Mouse (Mus musculus): ENCODE data around the gene Dock8. TPM values are rescaled to one million over a fixed set of nuclear protein-coding genes. Genes with fewer than 3 reads are reported as not detected.

Gene Dock8
- polyA plus RNA-seq (2012; fragmentation: generic; extraction: Trizol) = 1.4 TPM

- no peaks in the 10 kb centered on the region for H3K36me3 ChIP-seq (ENCODE audit: control insufficient read depth, insufficient read depth)
- TF ChIP-seq E2F4 (IDR thresholded peaks at IDR 0.05; ENCODE audit: insufficient read depth) (no peak), MYOD1 (IDR thresholded peaks at IDR 0.05; ENCODE audit: control insufficient read depth in 1 of 3, insufficient read length in 2 of 3, low read depth in 2 of 3) (peak in 1 of 3 experiments; percentile 38), TCF12 (IDR thresholded peaks at IDR 0.05; ENCODE audit: insufficient read depth, poor library complexity, severe bottlenecking) (no peak), USF1 (IDR thresholded peaks at IDR 0.05; ENCODE audit: low read depth) (no peak), MYOG (IDR thresholded peaks at IDR 0.05; ENCODE audit: control insufficient read depth in 1 of 3, insufficient read depth in 1 of 3, insufficient read length in 2 of 3, low read depth in 2 of 3) (peak in 1 of 3 experiments; percentile 53), CEBPB (IDR thresholded peaks at IDR 0.05; ENCODE audit: insufficient read depth, poor library complexity, severe bottlenecking) (no peak), POLR2AphosphoS2 (IDR thresholded peaks at IDR 0.05; ENCODE audit: insufficient read length, low read depth) (no peak), TCF3 (IDR thresholded peaks at IDR 0.05; ENCODE audit: insufficient read length, low read depth) (no peak), MAX (IDR thresholded peaks at IDR 0.05; ENCODE audit: low read depth) (no peak)
- H3K4me2 ChIP-seq (ENCODE audit: low read depth) = peak within 1 kb of the TSS; percentile 81
- peak within 1 kb of the TSS; percentile 28 for H3K4me3 ChIP-seq
- H3K79me2 ChIP-seq (ENCODE audit: control insufficient read depth, insufficient read depth) = no peaks in the 10 kb centered on the region
- H3ac ChIP-seq (ENCODE audit: control insufficient read depth, insufficient read length) = peak within 1 kb of the TSS; percentile 36
- no peaks in the 10 kb centered on the region for H3K27me3 ChIP-seq (ENCODE audit: control insufficient read depth, insufficient read depth, insufficient read length)
These were observed at the start of gene Dock8 for GRCm38 (mm10) chr19:24999201-24999886. Dock8 (plus strand) TSS chr19:24999534.

GRCm38 (mm10) chr19:24958531-24958930 is 40.8 kb upstream of the Dock8 start:
- Histone ChIP-seq H3ac (ENCODE audit: control insufficient read depth, insufficient read length) (no peak overlapping the region), H3K27me3 (ENCODE audit: control insufficient read depth, insufficient read depth, insufficient read length) (no peaks in the 10 kb centered on the region), H3K4me2 (ENCODE audit: low read depth) (no peak overlapping the region), H3K79me2 (ENCODE audit: control insufficient read depth, insufficient read depth) (no peaks in the 10 kb centered on the region), H3K4me3 (no peak overlapping the region), H3K36me3 (ENCODE audit: control insufficient read depth, insufficient read depth) (peaks cover 5% of the 10 kb centered on the region)
- TF ChIP-seq TCF12 (IDR thresholded peaks at IDR 0.05; ENCODE audit: insufficient read depth, poor library complexity, severe bottlenecking) (no peak), MYOD1 (IDR thresholded peaks at IDR 0.05; ENCODE audit: control insufficient read depth in 1 of 3, insufficient read length in 2 of 3, low read depth in 2 of 3) (no peak), MAX (IDR thresholded peaks at IDR 0.05; ENCODE audit: low read depth) (no peak)

DNA sequence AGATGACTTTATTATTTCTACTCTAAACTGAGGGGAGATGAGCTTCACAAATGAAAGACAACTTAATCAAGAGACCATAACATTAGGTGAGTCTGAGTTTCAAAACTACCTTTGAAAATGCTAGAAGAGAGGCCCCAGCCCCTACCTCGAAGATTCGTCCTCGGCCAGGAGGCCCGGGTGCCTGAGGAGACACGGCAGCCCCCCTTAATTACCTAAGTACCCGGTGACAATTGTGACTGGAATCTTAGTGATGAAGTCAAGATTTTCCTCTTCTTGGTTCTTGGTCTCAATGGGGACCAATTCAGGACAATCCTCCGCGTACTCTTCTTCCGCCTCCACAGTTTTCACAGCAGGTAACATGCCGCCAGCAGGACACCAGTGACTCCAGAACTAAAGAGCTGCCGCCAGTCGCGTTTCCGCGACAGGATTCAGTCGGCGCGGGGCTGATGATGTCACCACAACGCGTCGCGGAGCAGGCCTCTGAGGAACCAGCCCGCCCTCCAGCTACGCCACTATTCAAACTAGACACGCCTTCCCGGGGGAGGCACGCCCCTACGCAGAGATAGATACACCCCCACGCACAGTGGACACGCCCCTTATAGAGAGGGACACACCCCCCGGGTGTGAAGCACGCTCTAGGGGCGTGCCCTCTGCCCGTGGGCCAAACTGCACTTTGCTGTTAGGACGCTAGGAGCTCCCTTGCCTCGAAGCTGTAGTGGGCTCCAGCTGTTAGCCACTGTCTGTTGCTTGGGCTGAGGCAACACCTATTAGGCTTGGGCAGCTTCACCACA is 38.0 kb upstream of the Dock8 start, which contains the start of gene Cbwd1:
Gene Cbwd1, minus strand, starts transcription at position 439 of the 791 bp plus-strand sequence.
- peak within 1 kb of the TSS; percentile 73 for H3K4me3 ChIP-seq
- H3ac ChIP-seq (ENCODE audit: control insufficient read depth, insufficient read length) = no peak within 1 kb of the TSS
- peaks cover 5% of the 10 kb centered on the region for H3K36me3 ChIP-seq (ENCODE audit: control insufficient read depth, insufficient read depth)
- TF ChIP-seq USF1 (IDR thresholded peaks at IDR 0.05; ENCODE audit: low read depth) (no peak), POLR2AphosphoS2 (IDR thresholded peaks at IDR 0.05; ENCODE audit: insufficient read length, low read depth) (peak; percentile 72), TCF3 (IDR thresholded peaks at IDR 0.05; ENCODE audit: insufficient read length, low read depth) (no peak), TCF12 (IDR thresholded peaks at IDR 0.05; ENCODE audit: insufficient read depth, poor library complexity, severe bottlenecking) (no peak), MAX (IDR thresholded peaks at IDR 0.05; ENCODE audit: low read depth) (peak; percentile 22), E2F4 (IDR thresholded peaks at IDR 0.05; ENCODE audit: insufficient read depth) (peak; percentile 37), SRF (IDR thresholded peaks at IDR 0.05; ENCODE audit: control insufficient read depth, insufficient read length, low read depth) (peak; percentile 77), REST (IDR thresholded peaks at IDR 0.05; ENCODE audit: insufficient read depth, insufficient read length) (no peak), POLR2A (IDR thresholded peaks at IDR 0.05; ENCODE audit: insufficient read length, low read depth) (peak; percentile 73), MYOG (IDR thresholded peaks at IDR 0.05; ENCODE audit: control insufficient read depth in 1 of 3, insufficient read depth in 1 of 3, insufficient read length in 2 of 3, low read depth in 2 of 3) (peak in 2 of 3 experiments; percentile 27 to 63), MYOD1 (IDR thresholded peaks at IDR 0.05; ENCODE audit: control insufficient read depth in 1 of 3, insufficient read length in 2 of 3, low read depth in 2 of 3) (peak; percentile 47 to 66 (median 53))
- no peaks in the 10 kb centered on the region for H3K27me3 ChIP-seq (ENCODE audit: control insufficient read depth, insufficient read depth, insufficient read length)
- H3K79me2 ChIP-seq (ENCODE audit: control insufficient read depth, insufficient read depth) = no peaks in the 10 kb centered on the region
- H3K4me2 ChIP-seq (ENCODE audit: low read depth) = peak within 1 kb of the TSS; percentile 93

DNA sequence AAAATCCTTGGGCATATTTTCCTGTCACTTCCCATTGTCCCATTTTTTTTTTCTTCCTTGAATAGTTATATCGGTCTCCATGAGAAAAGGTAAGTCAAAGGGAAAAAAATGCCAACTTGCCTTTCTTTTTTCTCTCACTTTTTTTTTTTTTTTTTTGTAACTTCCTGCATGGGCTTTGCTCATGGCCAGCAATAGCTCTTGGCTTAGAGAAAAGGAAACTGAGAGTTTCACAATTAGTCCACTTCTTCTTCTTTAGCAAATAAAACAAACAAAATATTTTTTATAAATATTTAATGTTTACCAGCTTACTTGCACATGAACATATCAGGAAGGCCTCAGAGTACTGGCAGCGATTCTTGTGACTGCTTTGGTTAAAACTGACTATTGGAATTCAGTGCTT is 33.1 kb upstream of the Dock8 start:
- TF ChIP-seq MYOD1 (IDR thresholded peaks at IDR 0.05; ENCODE audit: control insufficient read depth in 1 of 3, insufficient read length in 2 of 3, low read depth in 2 of 3) = no peak
- TF ChIP-seq TCF12 (IDR thresholded peaks at IDR 0.05; ENCODE audit: insufficient read depth, poor library complexity, severe bottlenecking) = no peak
- no peak for TF ChIP-seq TCF3 (IDR thresholded peaks at IDR 0.05; ENCODE audit: insufficient read length, low read depth)
- TF ChIP-seq POLR2A (IDR thresholded peaks at IDR 0.05; ENCODE audit: insufficient read length, low read depth) = no peak
- TF ChIP-seq USF1 (IDR thresholded peaks at IDR 0.05; ENCODE audit: low read depth) = no peak
- no peak for TF ChIP-seq POLR2AphosphoS2 (IDR thresholded peaks at IDR 0.05; ENCODE audit: insufficient read length, low read depth)
- no peak for TF ChIP-seq CEBPB (IDR thresholded peaks at IDR 0.05; ENCODE audit: insufficient read depth, poor library complexity, severe bottlenecking)
- TF ChIP-seq E2F4 (IDR thresholded peaks at IDR 0.05; ENCODE audit: insufficient read depth) = no peak
- no peak for TF ChIP-seq SRF (IDR thresholded peaks at IDR 0.05; ENCODE audit: control insufficient read depth, insufficient read length, low read depth)
- no peak for TF ChIP-seq REST (IDR thresholded peaks at IDR 0.05; ENCODE audit: insufficient read depth, insufficient read length)
- TF ChIP-seq MAX (IDR thresholded peaks at IDR 0.05; ENCODE audit: low read depth) = no peak
- TF ChIP-seq MYOG (IDR thresholded peaks at IDR 0.05; ENCODE audit: control insufficient read depth in 1 of 3, insufficient read depth in 1 of 3, insufficient read length in 2 of 3, low read depth in 2 of 3) = no peak
- H3K4me3 ChIP-seq = no peak overlapping the region
- H3ac ChIP-seq (ENCODE audit: control insufficient read depth, insufficient read length) = no peak overlapping the region
- no peaks in the 10 kb centered on the region for H3K79me2 ChIP-seq (ENCODE audit: control insufficient read depth, insufficient read depth)
- H3K36me3 ChIP-seq (ENCODE audit: control insufficient read depth, insufficient read depth) = no peaks in the 10 kb centered on the region
- no peak overlapping the region for H3K4me2 ChIP-seq (ENCODE audit: low read depth)
- H3K27me3 ChIP-seq (ENCODE audit: control insufficient read depth, insufficient read depth, insufficient read length) = no peaks in the 10 kb centered on the region

All from myocyte (in vitro differentiated cells).